Mouse (Mus musculus) embryo, embryonic 11 days (tissue): ENCODE data around the gene Nek5.
"Not testable (repeated sequence)": the region's sequence is repeated elsewhere in the genome, so short reads cannot be mapped to it uniquely, and the experiment has no call there.

Experiments used
- DNase-seq: peaks from one replicate; pipeline ENCODE4 v3.0.0-alpha.2; 2015

Nek5 gene

GRCm38 (mm10) chr8:22124220-22125152 lies at the start of gene Nek5:
Gene Nek5 (minus strand): TSS chr8:22125053.
- peak; percentile 81 for DNase-seq

GRCm38 (mm10) chr8:22169167-22169566 lies 44.3 kb upstream of the Nek5 start:
- DNase-seq, result no peak

- peak; percentile 93 for DNase-seq
Observed at GRCm38 (mm10) chr8:22166080-22166603, 41.3 kb upstream of the Nek5 start, which contains the start of gene Nek3. Gene Nek3 (minus strand): TSS chr8:22166435.

GRCm38 (mm10) chr8:22165251-22166079 lies 40.6 kb upstream of the Nek5 start:
- no peak for DNase-seq

GRCm38 (mm10) chr8:22164431-22164830 lies 39.6 kb upstream of the Nek5 start:
- no peak for DNase-seq

GRCm38 (mm10) chr8:22162206-22162605 lies 37.4 kb upstream of the Nek5 start:
- no peak for DNase-seq

GRCm38 (mm10) chr8:22150345-22150663 lies 25.5 kb upstream of the Nek5 start:
- no peak for DNase-seq

GRCm38 (mm10) chr8:22149643-22150344 lies 24.9 kb upstream of the Nek5 start:
- DNase-seq, result no peak

- no peak for DNase-seq
Observed at GRCm38 (mm10) chr8:22148367-22148740, 23.5 kb upstream of the Nek5 start.

- no peak for DNase-seq
Observed at GRCm38 (mm10) chr8:22147706-22148366, 23.0 kb upstream of the Nek5 start.

- DNase-seq, result no peak
Observed at GRCm38 (mm10) chr8:22145831-22146230, 21.0 kb upstream of the Nek5 start.

- no peak for DNase-seq
Observed at GRCm38 (mm10) chr8:22143764-22144491, 19.1 kb upstream of the Nek5 start.

GRCm38 (mm10) chr8:22142592-22142991 lies 17.7 kb upstream of the Nek5 start:
- no peak for DNase-seq

- no peak for DNase-seq
Observed at GRCm38 (mm10) chr8:22141836-22142385, 17.1 kb upstream of the Nek5 start.

- not testable (repeated sequence) for DNase-seq
Observed at GRCm38 (mm10) chr8:22136462-22136861, 11.6 kb upstream of the Nek5 start.

GRCm38 (mm10) chr8:22134750-22135135 lies 9.9 kb upstream of the Nek5 start:
- DNase-seq, result no peak

- no peak for DNase-seq
Observed at GRCm38 (mm10) chr8:22134078-22134749, 9.4 kb upstream of the Nek5 start.

GRCm38 (mm10) chr8:22132062-22132461 lies 7.2 kb upstream of the Nek5 start:
- DNase-seq, result no peak

GRCm38 (mm10) chr8:22107020-22107419 lies 17.8 kb downstream of the Nek5 start:
- DNase-seq, result no peak

GRCm38 (mm10) chr8:22091568-22091967 lies 33.3 kb downstream of the Nek5 start:
- peak; percentile 58 for DNase-seq

GRCm38 (mm10) chr8:22089226-22089625 lies 35.6 kb downstream of the Nek5 start:
- no peak for DNase-seq
